Mouse (Mus musculus): Measurements from ENCODE around the gene Gm6096. TPM values are rescaled to one million over a fixed set of nuclear protein-coding genes. Genes with fewer than 3 reads are reported as not detected.

Gene Gm6096
- total RNA-seq, 1 experiment = not detected

DNA sequence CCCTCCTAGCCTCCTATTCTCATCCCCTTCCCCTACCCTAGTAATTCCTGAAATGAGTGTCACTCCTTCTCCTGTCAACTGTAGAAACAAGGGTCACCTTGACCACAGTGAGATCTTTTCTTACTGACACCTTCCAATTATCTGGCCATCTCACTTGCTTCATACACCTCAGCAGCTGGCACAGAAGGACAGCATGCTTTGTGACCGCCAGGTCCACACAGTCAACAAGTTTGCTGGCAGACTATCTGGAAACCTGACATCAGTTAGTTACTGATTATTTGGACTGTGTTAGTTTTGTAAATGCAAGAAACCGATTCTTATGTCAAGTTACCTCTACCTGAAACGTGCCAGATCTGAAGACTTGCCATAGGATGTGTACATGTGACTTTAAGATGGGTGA lies 45.3 kb downstream of the Gm6096 start:
- no peak overlapping the region for H3K4me3 ChIP-seq (ENCODE audit: insufficient read depth in 1 of 2, low read depth in 1 of 2, low read length in 2 of 2, poor library complexity in 1 of 2, severe bottlenecking in 1 of 2)
- no peaks in the 10 kb centered on the region for H3K9me3 ChIP-seq (ENCODE audit: control insufficient read depth, insufficient read depth, low read depth, low read length)
- H3K9ac ChIP-seq (ENCODE audit: insufficient read depth, low read depth, low read length, poor library complexity, severe bottlenecking) = no peak overlapping the region
- no peak overlapping the region for H3K27ac ChIP-seq (ENCODE audit: insufficient read depth, low read depth, low read length, poor library complexity, severe bottlenecking)
- in situ Hi-C loops (cut with MboI; ENCODE audit: low sequenced_read_pairs in 2 of 2, unreplicated experiment in 2 of 2) = no loop called here
- no peaks in the 10 kb centered on the region for H3K36me3 ChIP-seq (ENCODE audit: control insufficient read depth, insufficient read depth, low read length, poor library complexity, severe bottlenecking)
- no peak for TF ChIP-seq HCFC1 (IDR thresholded peaks at IDR 0.05; ENCODE audit: borderline replicate concordance, insufficient read depth, low read length)
- TF ChIP-seq CHD2 (IDR thresholded peaks at IDR 0.05; ENCODE audit: low read depth, low read length) = no peak
- TF ChIP-seq ZC3H11A (IDR thresholded peaks at IDR 0.05; ENCODE audit: borderline replicate concordance, low read depth, low read length) = no peak
- no peak for TF ChIP-seq ZNF384 (IDR thresholded peaks at IDR 0.05; ENCODE audit: low read depth, low read length)
- TF ChIP-seq MAFK (IDR thresholded peaks at IDR 0.05; ENCODE audit: insufficient read depth, low read depth, low read length) = no peak
- no peak for DNase-seq (ENCODE audit: low read depth, low spot score)
- peaks cover 0 to 3% of the 10 kb centered on the region in 2 experiments; a peak in 1 of 4 replicates for H3K4me1 ChIP-seq (ENCODE audit: control insufficient read depth in 2 of 2, insufficient read depth in 2 of 2, low read length in 2 of 2, poor library complexity in 1 of 2)

DNA sequence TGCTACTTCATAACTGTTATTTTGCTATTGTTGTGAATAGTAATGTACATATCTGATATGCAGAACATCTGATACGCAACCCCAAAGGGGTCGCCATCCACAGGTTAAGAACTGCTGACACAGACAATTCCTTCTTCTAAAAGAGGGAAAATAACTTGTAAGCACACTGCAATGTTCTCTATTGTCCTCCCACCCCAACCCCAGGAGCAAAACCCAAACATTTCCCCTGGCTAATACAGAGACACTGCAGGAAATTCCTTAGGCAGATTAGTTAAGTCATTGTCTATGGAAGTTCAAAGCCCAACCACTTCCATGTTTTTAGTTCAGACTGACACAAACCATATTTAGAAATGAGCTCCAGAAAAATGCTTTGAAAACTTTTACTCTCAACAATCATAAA lies 48.0 kb downstream of the Gm6096 start:
- Histone ChIP-seq H3K9ac (ENCODE audit: insufficient read depth, low read depth, low read length, poor library complexity, severe bottlenecking) (no peak overlapping the region), H3K9me3 (ENCODE audit: control insufficient read depth, insufficient read depth, low read depth, low read length) (no peaks in the 10 kb centered on the region), H3K36me3 (ENCODE audit: control insufficient read depth, insufficient read depth, low read length, poor library complexity, severe bottlenecking) (no peaks in the 10 kb centered on the region), H3K4me1 (ENCODE audit: control insufficient read depth in 2 of 2, insufficient read depth in 2 of 2, low read length in 2 of 2, poor library complexity in 1 of 2) (no peaks in the 10 kb centered on the region), H3K4me3 (ENCODE audit: insufficient read depth in 1 of 2, low read depth in 1 of 2, low read length in 2 of 2, poor library complexity in 1 of 2, severe bottlenecking in 1 of 2) (no peak overlapping the region), H3K27ac (ENCODE audit: insufficient read depth, low read depth, low read length, poor library complexity, severe bottlenecking) (no peak overlapping the region)
- in situ Hi-C loops (cut with MboI; ENCODE audit: low sequenced_read_pairs in 2 of 2, unreplicated experiment in 2 of 2) = no loop called here
- TF ChIP-seq CHD2 (IDR thresholded peaks at IDR 0.05; ENCODE audit: low read depth, low read length) = no peak
- no peak for TF ChIP-seq ZNF384 (IDR thresholded peaks at IDR 0.05; ENCODE audit: low read depth, low read length)
- peak; percentile 51; the same call in 1 of the 2 replicates for TF ChIP-seq MAFK (IDR thresholded peaks at IDR 0.05; ENCODE audit: insufficient read depth, low read depth, low read length)
- no peak for TF ChIP-seq HCFC1 (IDR thresholded peaks at IDR 0.05; ENCODE audit: borderline replicate concordance, insufficient read depth, low read length)
- TF ChIP-seq ZC3H11A (IDR thresholded peaks at IDR 0.05; ENCODE audit: borderline replicate concordance, low read depth, low read length) = no peak
- no peak for DNase-seq (ENCODE audit: low read depth, low spot score)

Other genes starting within 250 kb of the Gm6096 start
- gene Scgb2b27, start 237.1 kb upstream of the Gm6096 start, total RNA-seq (2012; rRNA removed) = not detected in 2 replicates
- not detected in 2 replicates for gene Scgb1b27, start 229.6 kb upstream of the Gm6096 start, total RNA-seq (2012; rRNA removed)
- gene Scgb1b30, start 155.6 kb upstream of the Gm6096 start, total RNA-seq (2012; rRNA removed) = not detected in 2 replicates
- 68.6 and 96.7 TPM in 2 replicates for gene Wtip, start 117.8 kb upstream of the Gm6096 start, total RNA-seq (2012; rRNA removed)
- gene Uba2, start 81.4 kb upstream of the Gm6096 start, total RNA-seq (2012; rRNA removed) = 298 and 351 TPM in 2 replicates
- gene Pdcd2l, start 54.4 kb upstream of the Gm6096 start, total RNA-seq (2012; rRNA removed) = 57.7 and 69.2 TPM in 2 replicates
- 227 and 285 TPM in 2 replicates for gene Gpi1, start 20.7 kb upstream of the Gm6096 start, total RNA-seq (2012; rRNA removed)
- gene 4931406P16Rik, start 62.5 kb downstream of the Gm6096 start, total RNA-seq (2012; rRNA removed) = 29.0 and 33.6 TPM in 2 replicates
- 69.3 and 72.7 TPM in 2 replicates for gene Lsm14a, start 142.3 kb downstream of the Gm6096 start, total RNA-seq (2012; rRNA removed)